Mouse (Mus musculus): Measurements from ENCODE around the gene Zscan5b. TPM values are rescaled to one million over a fixed set of nuclear protein-coding genes. Genes with fewer than 3 reads are reported as not detected.
"Not testable (repeated sequence)": the region's sequence is repeated elsewhere in the genome, so short reads cannot be mapped to it uniquely, and the experiment has no call there.

Zscan5b gene
- not detected in 2 replicates for polyA plus RNA-seq (2015; fragmentation: Nextera tagmentation; extraction: Ambion mirVana)

DNA sequence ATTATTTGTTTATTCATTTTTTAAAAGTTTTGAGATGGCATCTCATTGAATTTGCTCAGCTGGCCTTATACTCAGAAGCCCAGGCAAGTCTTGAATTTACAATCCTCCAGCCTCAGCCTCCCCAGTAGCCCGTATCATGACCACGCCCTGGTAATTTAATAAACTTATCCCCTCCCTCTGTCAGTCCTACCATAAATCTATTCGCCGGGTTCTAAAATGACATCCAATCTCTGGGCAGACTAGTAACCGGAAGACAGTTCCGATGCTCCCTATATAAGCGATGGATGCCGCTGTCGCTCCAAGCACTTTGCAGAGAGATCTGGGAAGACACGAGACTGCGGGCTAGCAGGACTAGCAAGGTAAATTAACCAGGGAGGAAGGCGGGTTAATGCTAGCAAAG is at the start of gene Zscan5b:
Gene Zscan5b (plus strand): TSS at position 301 of the 400 bp plus-strand sequence.
- Histone ChIP-seq H3K27me3 (replicated peaks; ENCODE audit: control insufficient read depth, insufficient read depth, low read length) (no peaks in the 10 kb centered on the region), H3K9me3 (ENCODE audit: control insufficient read depth, low read length) (no peaks in the 10 kb centered on the region), H3K4me3 (ENCODE audit: low read length) (no peak within 1 kb of the TSS), H3K9ac (ENCODE audit: low read depth, low read length) (no peak within 1 kb of the TSS), H3K4me2 (ENCODE audit: low read length) (no peak within 1 kb of the TSS), H3K27ac (ENCODE audit: low read depth, low read length) (no peak within 1 kb of the TSS), H3K36me3 (ENCODE audit: control insufficient read depth, insufficient read depth, low read length) (no peaks in the 10 kb centered on the region), H3K4me1 (ENCODE audit: control insufficient read depth, insufficient read depth, low read depth, low read length) (no peaks in the 10 kb centered on the region)
- no peak for ATAC-seq
- 94% methylated on average over 12 of the region's 12 CpGs for WGBS

- Histone ChIP-seq H3K4me2 (ENCODE audit: low read length) (peak overlapping the region; percentile 71), H3K9ac (ENCODE audit: low read depth, low read length) (peak overlapping the region; percentile 84), H3K4me1 (ENCODE audit: control insufficient read depth, insufficient read depth, low read depth, low read length) (peaks cover 5% of the 10 kb centered on the region), H3K36me3 (ENCODE audit: control insufficient read depth, insufficient read depth, low read length) (no peaks in the 10 kb centered on the region), H3K4me3 (ENCODE audit: low read length) (peak overlapping the region; percentile 71), H3K27me3 (replicated peaks; ENCODE audit: control insufficient read depth, insufficient read depth, low read length) (no peaks in the 10 kb centered on the region), H3K9me3 (ENCODE audit: control insufficient read depth, low read length) (no peaks in the 10 kb centered on the region), H3K27ac (ENCODE audit: low read depth, low read length) (peak overlapping the region; percentile 80)
- ATAC-seq, result peak; percentile 31
- 0% methylated on average over 28 of the region's 28 CpGs for WGBS
Observed at GRCm38 (mm10) chr7:6172674-6173244, 49.3 kb upstream of the Zscan5b start.

GRCm38 (mm10) chr7:6173872-6174271 is 48.2 kb upstream of the Zscan5b start:
- no peaks in the 10 kb centered on the region for H3K27me3 ChIP-seq (replicated peaks; ENCODE audit: control insufficient read depth, insufficient read depth, low read length)
- H3K9me3 ChIP-seq (ENCODE audit: control insufficient read depth, low read length), result no peaks in the 10 kb centered on the region
- no peak overlapping the region for H3K4me2 ChIP-seq (ENCODE audit: low read length)
- no peak overlapping the region for H3K27ac ChIP-seq (ENCODE audit: low read depth, low read length)
- no peak for ATAC-seq
- H3K4me3 ChIP-seq (ENCODE audit: low read length), result no peak overlapping the region
- no peak overlapping the region for H3K9ac ChIP-seq (ENCODE audit: low read depth, low read length)
- H3K36me3 ChIP-seq (ENCODE audit: control insufficient read depth, insufficient read depth, low read length), result no peaks in the 10 kb centered on the region
- H3K4me1 ChIP-seq (ENCODE audit: control insufficient read depth, insufficient read depth, low read depth, low read length), result peaks cover 5% of the 10 kb centered on the region
- 87% methylated on average over 8 of the region's 8 CpGs for WGBS

GRCm38 (mm10) chr7:6174365-6174987 is 47.6 kb upstream of the Zscan5b start:
- not testable (repeated sequence) for H3K36me3 ChIP-seq (ENCODE audit: control insufficient read depth, insufficient read depth, low read length); H3K9me3 ChIP-seq (ENCODE audit: control insufficient read depth, low read length); H3K4me3 ChIP-seq (ENCODE audit: low read length); H3K4me1 ChIP-seq (ENCODE audit: control insufficient read depth, insufficient read depth, low read depth, low read length); H3K27me3 ChIP-seq (replicated peaks; ENCODE audit: control insufficient read depth, insufficient read depth, low read length); ATAC-seq; H3K4me2 ChIP-seq (ENCODE audit: low read length); H3K9ac ChIP-seq (ENCODE audit: low read depth, low read length); H3K27ac ChIP-seq (ENCODE audit: low read depth, low read length)
- 86% methylated on average over 9 of the region's 9 CpGs for WGBS

DNA sequence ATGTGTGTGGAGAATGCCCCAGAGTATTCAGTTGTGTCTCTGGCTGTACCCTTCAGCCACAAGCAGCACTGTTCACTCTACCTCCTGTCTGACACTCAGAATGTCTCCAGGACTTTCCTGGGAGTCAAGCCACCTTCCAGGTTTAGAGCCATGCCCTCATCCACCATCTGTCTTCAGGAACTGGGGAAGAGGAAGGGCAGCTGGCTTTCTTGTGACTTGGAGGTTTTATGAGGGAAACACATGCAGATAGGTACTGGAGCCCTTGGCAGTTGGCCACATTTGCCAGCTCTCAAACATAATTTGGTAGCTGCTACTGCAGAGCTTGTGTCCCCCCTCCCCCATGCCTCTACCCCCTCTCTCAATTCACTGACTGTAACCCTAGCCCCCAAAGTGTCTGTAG is 43.1 kb upstream of the Zscan5b start:
- H3K36me3 ChIP-seq (ENCODE audit: control insufficient read depth, insufficient read depth, low read length), result 0 out of 2 replicates have a peak, but pooled peaks cover 4% of the 10 kb centered on the region
- no peak overlapping the region for H3K9ac ChIP-seq (ENCODE audit: low read depth, low read length)
- no peak overlapping the region for H3K4me2 ChIP-seq (ENCODE audit: low read length)
- H3K27ac ChIP-seq (ENCODE audit: low read depth, low read length), result no peak overlapping the region
- H3K27me3 ChIP-seq (replicated peaks; ENCODE audit: control insufficient read depth, insufficient read depth, low read length), result no peaks in the 10 kb centered on the region
- ATAC-seq, result no peak
- H3K9me3 ChIP-seq (ENCODE audit: control insufficient read depth, low read length), result no peaks in the 10 kb centered on the region
- no peaks in the 10 kb centered on the region; the same call in 1 of the 2 replicates for H3K4me1 ChIP-seq (ENCODE audit: control insufficient read depth, insufficient read depth, low read depth, low read length)
- H3K4me3 ChIP-seq (ENCODE audit: low read length), result no peak overlapping the region

- ATAC-seq, result no peak
Observed at GRCm38 (mm10) chr7:6182882-6183281, 39.2 kb upstream of the Zscan5b start.

DNA sequence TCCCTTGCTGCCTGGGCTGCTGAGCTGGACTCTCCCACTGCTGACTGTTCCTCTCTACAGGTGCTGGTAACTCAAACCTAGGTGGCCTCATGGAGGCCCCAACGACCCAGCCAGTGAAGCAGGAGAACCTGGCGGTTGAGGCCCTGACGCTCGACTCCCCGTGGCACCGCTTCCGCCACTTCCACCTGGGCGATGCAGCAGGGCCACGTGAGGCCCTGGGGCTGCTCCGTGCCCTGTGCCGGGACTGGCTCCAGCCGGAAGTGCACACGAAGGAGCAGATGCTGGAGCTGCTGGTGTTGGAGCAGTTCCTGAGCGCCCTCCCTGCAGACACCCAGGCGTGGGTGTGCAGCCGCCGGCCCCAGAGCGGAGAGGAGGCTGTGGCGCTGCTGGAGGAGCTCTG is 38.3 kb upstream of the Zscan5b start:
- peaks cover 44% of the 10 kb centered on the region for H3K36me3 ChIP-seq (ENCODE audit: control insufficient read depth, insufficient read depth, low read length)

More at GRCm38 (mm10) chr7:6182882-6183281, 39.2 kb upstream of the Zscan5b start:
- Histone ChIP-seq H3K4me1 (ENCODE audit: control insufficient read depth, insufficient read depth, low read depth, low read length) (no peaks in the 10 kb centered on the region), H3K9ac (ENCODE audit: low read depth, low read length) (no peak overlapping the region), H3K27me3 (replicated peaks; ENCODE audit: control insufficient read depth, insufficient read depth, low read length) (no peaks in the 10 kb centered on the region), H3K36me3 (ENCODE audit: control insufficient read depth, insufficient read depth, low read length) (peaks cover 36% of the 10 kb centered on the region), H3K9me3 (ENCODE audit: control insufficient read depth, low read length) (no peaks in the 10 kb centered on the region), H3K27ac (ENCODE audit: low read depth, low read length) (no peak overlapping the region), H3K4me3 (ENCODE audit: low read length) (no peak overlapping the region), H3K4me2 (ENCODE audit: low read length) (no peak overlapping the region)

DNA sequence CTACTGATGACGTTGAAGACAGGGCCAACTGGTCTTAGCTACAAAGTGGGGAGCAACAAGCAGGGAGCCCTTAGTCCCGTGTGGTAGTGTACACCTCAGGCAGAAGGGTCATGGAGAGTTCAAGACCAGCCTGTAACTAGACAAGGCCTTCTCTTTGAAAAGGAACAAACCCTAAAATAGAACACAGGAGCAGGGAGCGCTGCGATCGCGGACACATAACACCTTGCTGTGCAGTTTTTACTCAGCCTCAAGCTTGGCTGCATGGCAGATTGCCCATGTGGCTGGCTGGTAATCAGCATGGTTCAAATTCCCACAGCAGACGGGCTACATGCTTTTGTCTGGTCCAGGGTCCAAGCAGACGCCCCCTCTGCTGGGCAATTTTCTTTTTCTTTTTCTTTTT is 37.6 kb upstream of the Zscan5b start:
- 85% methylated on average over 8 of the region's 8 CpGs for WGBS
- Histone ChIP-seq H3K4me2 (ENCODE audit: low read length) (no peak overlapping the region), H3K4me3 (ENCODE audit: low read length) (no peak overlapping the region), H3K36me3 (ENCODE audit: control insufficient read depth, insufficient read depth, low read length) (peaks cover 50% of the 10 kb centered on the region), H3K27me3 (replicated peaks; ENCODE audit: control insufficient read depth, insufficient read depth, low read length) (no peaks in the 10 kb centered on the region), H3K27ac (ENCODE audit: low read depth, low read length) (no peak overlapping the region), H3K9me3 (ENCODE audit: control insufficient read depth, low read length) (no peaks in the 10 kb centered on the region), H3K4me1 (ENCODE audit: control insufficient read depth, insufficient read depth, low read depth, low read length) (no peaks in the 10 kb centered on the region), H3K9ac (ENCODE audit: low read depth, low read length) (no peak overlapping the region)
- no peak for ATAC-seq

More for the DNA sequence above, 38.3 kb upstream of the Zscan5b start:
- ATAC-seq, result no peak
- no peak overlapping the region for H3K4me2 ChIP-seq (ENCODE audit: low read length)
- H3K9me3 ChIP-seq (ENCODE audit: control insufficient read depth, low read length), result no peaks in the 10 kb centered on the region
- H3K4me1 ChIP-seq (ENCODE audit: control insufficient read depth, insufficient read depth, low read depth, low read length), result no peaks in the 10 kb centered on the region
- no peaks in the 10 kb centered on the region for H3K27me3 ChIP-seq (replicated peaks; ENCODE audit: control insufficient read depth, insufficient read depth, low read length)
- no peak overlapping the region for H3K27ac ChIP-seq (ENCODE audit: low read depth, low read length)
- 95% methylated on average over 19 of the region's 19 CpGs for WGBS
- H3K9ac ChIP-seq (ENCODE audit: low read depth, low read length), result no peak overlapping the region
- no peak overlapping the region for H3K4me3 ChIP-seq (ENCODE audit: low read length)

GRCm38 (mm10) chr7:6185391-6185790 is 36.7 kb upstream of the Zscan5b start:
- no peak for ATAC-seq

More at GRCm38 (mm10) chr7:6185391-6185790, 36.7 kb upstream of the Zscan5b start:
- H3K27me3 ChIP-seq (replicated peaks; ENCODE audit: control insufficient read depth, insufficient read depth, low read length), result no peaks in the 10 kb centered on the region
- no peak overlapping the region for H3K4me3 ChIP-seq (ENCODE audit: low read length)
- H3K9ac ChIP-seq (ENCODE audit: low read depth, low read length), result no peak overlapping the region
- no peaks in the 10 kb centered on the region for H3K4me1 ChIP-seq (ENCODE audit: control insufficient read depth, insufficient read depth, low read depth, low read length)
- H3K27ac ChIP-seq (ENCODE audit: low read depth, low read length), result no peak overlapping the region
- no peak overlapping the region for H3K4me2 ChIP-seq (ENCODE audit: low read length)
- 95% methylated on average over 1 of the region's 1 CpGs for WGBS
- H3K9me3 ChIP-seq (ENCODE audit: control insufficient read depth, low read length), result no peaks in the 10 kb centered on the region
- peaks cover 57% of the 10 kb centered on the region for H3K36me3 ChIP-seq (ENCODE audit: control insufficient read depth, insufficient read depth, low read length)

Data from hindbrain, embryonic 16.5 days (tissue).